Mouse (Mus musculus) lung, embryonic 16.5 days (tissue): ENCODE data around the gene Hnrnpul2. TPM values are rescaled to one million over a fixed set of nuclear protein-coding genes. Genes with fewer than 3 reads are reported as not detected.

Experiments
- ATAC-seq: fragments of 200-750 bp; cut with Nextera tagmentation; 2 replicates; pipeline ENCODE4 v1.8.0; 2017; ENCODE audit warnings: low read depth, mild to moderate bottlenecking, moderate library complexity
- H3K27ac ChIP-seq: fragments of 300-500 bp; sonication (generic); 2 replicates; pipeline ENCODE4 v1.5.1; 2014; ENCODE audit warnings: mild to moderate bottlenecking, control low read depth, low read length
- H3K27me3 ChIP-seq: fragments of 300-500 bp; sonication (generic); 2 replicates; pipeline ENCODE4 v1.6.1; 2014; ENCODE audit warnings: low read depth, low read length, mixed read lengths; ENCODE audit not compliant: control insufficient read depth, insufficient read depth
- H3K36me3 ChIP-seq: fragments of 300-500 bp; sonication (generic); 2 replicates; pipeline ENCODE4 v1.6.1; 2014; ENCODE audit warnings: low read length; ENCODE audit not compliant: control insufficient read depth, insufficient read depth
- H3K4me1 ChIP-seq: fragments of 300-500 bp; sonication (generic); replicated peaks from 2 replicates; pipeline ENCODE4 v1.6.1; 2014; ENCODE audit warnings: low read length, mixed read lengths; ENCODE audit not compliant: control insufficient read depth, insufficient read depth
- H3K4me2 ChIP-seq: fragments of 300-500 bp; sonication (generic); 2 replicates; pipeline ENCODE4 v1.6.1; 2014; ENCODE audit warnings: low read depth, low read length, control low read depth
- H3K4me3 ChIP-seq: fragments of 300-500 bp; sonication (generic); 2 replicates; pipeline ENCODE4 v1.5.1; 2014; ENCODE audit warnings: mild to moderate bottlenecking, low read length, control low read depth
- H3K9ac ChIP-seq: fragments of 300-500 bp; sonication (generic); 2 replicates; pipeline ENCODE4 v1.6.1; 2014; ENCODE audit warnings: low read length, control low read depth
- H3K9me3 ChIP-seq: fragments of 300-500 bp; sonication (generic); 2 replicates; pipeline ENCODE4 v1.6.1; 2016; ENCODE audit warnings: low read length; ENCODE audit not compliant: control insufficient read depth
- WGBS: fragments of 180-500 bp; shearing (Covaris S2); extraction: QIAGEN DNeasy Blood & Tissue Kit; methylation state at CpG from one replicate; pipeline ENCODE4 v1.1.7; 2014; 5-methylcytosine and 5-hydroxymethylcytosine counted together
- polyA plus RNA-seq: library from polyadenylated mRNA; unstranded; fragments of >200 nt; fragmentation: Nextera tagmentation; extraction: Ambion mirVana; gene quantifications from 2 replicates; pipeline ENCODE4 v1.2.1, GENCODE M21; 2015

The Hnrnpul2 gene
- polyA plus RNA-seq, 1 experiment from 2014 or later, result 4.4 TPM

GRCm38 (mm10) chr19:8883616-8884015 lies 63.8 kb downstream of the Hnrnpul2 start, which contains the start of the genes Lbhd1 and Gm49403:
Gene Lbhd1, plus strand, starts transcription at chr19:8883732.
Gene Gm49403, plus strand, starts transcription at chr19:8883930.
- ATAC-seq, result no peak
- Histone ChIP-seq H3K4me3 (no peak within 1 kb of the TSS), H3K4me1 (peaks cover 6% of the 10 kb centered on the region), H3K27ac (no peak within 1 kb of the TSS), H3K4me2 (no peak within 1 kb of the TSS), H3K36me3 (no peaks in the 10 kb centered on the region), H3K27me3 (no peaks in the 10 kb centered on the region), H3K9ac (no peak within 1 kb of the TSS), H3K9me3 (no peaks in the 10 kb centered on the region)
- WGBS, result 69% methylated on average over 3 of the region's 3 CpGs

Other genes starting within 250 kb of the Hnrnpul2 start
- 0.09 and 0.11 TPM in 2 replicates for gene Slc22a8, start 228.8 kb upstream of the Hnrnpul2 start, polyA plus RNA-seq
- gene Slc22a6, start 202.0 kb upstream of the Hnrnpul2 start, polyA plus RNA-seq, result not detected in 2 replicates
- gene Chrm1, start 156.2 kb upstream of the Hnrnpul2 start, polyA plus RNA-seq, result 0.10 and 0.21 TPM in 2 replicates
- 77.0 and 78.8 TPM in 2 replicates for gene Slc3a2, start 96.6 kb upstream of the Hnrnpul2 start, polyA plus RNA-seq
- 75.5 and 78.9 TPM in 2 replicates for gene Wdr74, start 84.2 kb upstream of the Hnrnpul2 start, polyA plus RNA-seq
- 0.83 and 2.7 TPM in 2 replicates for gene 1700092M07Rik, start 79.3 kb upstream of the Hnrnpul2 start, polyA plus RNA-seq
- 162 and 174 TPM in 2 replicates for gene Stx5a, start 78.6 kb upstream of the Hnrnpul2 start, polyA plus RNA-seq
- gene Nxf1, start 62.9 kb upstream of the Hnrnpul2 start, polyA plus RNA-seq, result 186 and 190 TPM in 2 replicates
- 188 and 194 TPM in 2 replicates for gene Tmem223, start 49.0 kb upstream of the Hnrnpul2 start, polyA plus RNA-seq
- gene Tmem179b, start 45.5 kb upstream of the Hnrnpul2 start, polyA plus RNA-seq, result 88.2 and 89.7 TPM in 2 replicates
- 24.0 and 26.0 TPM in 2 replicates for gene Taf6l, start 33.6 kb upstream of the Hnrnpul2 start, polyA plus RNA-seq
- gene Polr2g, start 21.4 kb upstream of the Hnrnpul2 start, polyA plus RNA-seq, result 140 and 147 TPM in 2 replicates
- 5.5 and 5.6 TPM in 2 replicates for gene Zbtb3, start 17.5 kb upstream of the Hnrnpul2 start, polyA plus RNA-seq
- gene Ttc9c, start 677 bp upstream of the Hnrnpul2 start, polyA plus RNA-seq, result 55.2 and 56.5 TPM in 2 replicates
- not detected in 2 replicates for gene AC129217.1, start 9.8 kb downstream of the Hnrnpul2 start, polyA plus RNA-seq
- 54.1 and 54.6 TPM in 2 replicates for gene Bscl2, start 17.5 kb downstream of the Hnrnpul2 start, polyA plus RNA-seq
- gene Gng3, start 19.2 kb downstream of the Hnrnpul2 start, polyA plus RNA-seq, result 2.8 and 3.3 TPM in 2 replicates
- gene Lrrn4cl, start 30.8 kb downstream of the Hnrnpul2 start, polyA plus RNA-seq, result 1.6 and 1.7 TPM in 2 replicates
- gene Ubxn1, start 51.5 kb downstream of the Hnrnpul2 start, polyA plus RNA-seq, result 156 and 164 TPM in 2 replicates
- 63.5 and 64.0 TPM in 2 replicates for gene Uqcc3, start 60.9 kb downstream of the Hnrnpul2 start, polyA plus RNA-seq
- 71.3 and 75.9 TPM in 2 replicates for gene Lbhd1, start 63.7 kb downstream of the Hnrnpul2 start, polyA plus RNA-seq
- not detected in 2 replicates for gene Gm49403, start 63.9 kb downstream of the Hnrnpul2 start, polyA plus RNA-seq
- 68.4 and 71.4 TPM in 2 replicates for gene 1810009A15Rik, start 68.8 kb downstream of the Hnrnpul2 start, polyA plus RNA-seq
- not detected in 2 replicates for gene Gm49416, start 68.9 kb downstream of the Hnrnpul2 start, polyA plus RNA-seq
- gene Ints5, start 73.0 kb downstream of the Hnrnpul2 start, polyA plus RNA-seq, result 38.3 and 40.8 TPM in 2 replicates
- 125 and 127 TPM in 2 replicates for gene Ganab, start 78.1 kb downstream of the Hnrnpul2 start, polyA plus RNA-seq
- 40.2 and 43.5 TPM in 2 replicates for gene B3gat3, start 100.4 kb downstream of the Hnrnpul2 start, polyA plus RNA-seq
- 2.8 and 4.0 TPM in 2 replicates for gene Rom1, start 109.3 kb downstream of the Hnrnpul2 start, polyA plus RNA-seq
- 31.0 and 32.2 TPM in 2 replicates for gene Eml3, start 109.5 kb downstream of the Hnrnpul2 start, polyA plus RNA-seq
- gene Mta2, start 121.9 kb downstream of the Hnrnpul2 start, polyA plus RNA-seq, result 149 and 164 TPM in 2 replicates
- gene Tut1, start 133.8 kb downstream of the Hnrnpul2 start, polyA plus RNA-seq, result 27.5 and 28.9 TPM in 2 replicates
- gene Eef1g, start 147.0 kb downstream of the Hnrnpul2 start, polyA plus RNA-seq, result 366 TPM in 2 replicates
- 30.5 and 31.0 TPM in 2 replicates for gene Ahnak, start 169.3 kb downstream of the Hnrnpul2 start, polyA plus RNA-seq